Mouse (Mus musculus) right cerebral cortex, adult 2 months (tissue): ENCODE measurements at regions not wholly inside any gene's neighbourhood (a gene's known extent, or its start where the extent isn't known, plus 50 kb on each side); places are given as distances from the start of the nearest gene placed in this dataset.

Source experiments
- DNase-seq, 2 experiments: peaks; one replicate each; pipeline ENCODE4 v3.0.0; 2021 to 2022; ENCODE audit warnings: low spot score in 2 of 2

GRCm38 (mm10) chr11:111820356-111820755 is 754.4 kb downstream of the Kcnj2 start:
- no peak for DNase-seq

DNA sequence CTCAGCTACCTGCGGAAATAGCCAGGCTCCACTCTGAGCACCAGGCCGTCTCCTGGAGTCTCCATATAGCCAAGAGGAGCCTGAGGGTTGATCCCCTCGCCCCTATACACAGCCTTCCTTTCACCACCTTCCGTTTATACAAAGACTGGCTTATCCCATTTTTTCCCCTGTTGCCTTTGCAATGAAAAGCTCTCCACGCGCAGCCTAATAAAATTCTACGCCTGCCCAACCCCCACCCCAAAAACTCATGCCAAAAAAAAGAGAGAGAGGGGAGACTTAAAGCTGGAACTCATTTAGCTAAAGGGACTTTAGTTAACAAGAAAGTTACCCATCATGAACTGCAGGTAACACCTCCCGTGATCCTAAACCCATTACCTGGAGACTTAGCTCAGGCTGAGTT is 762.5 kb downstream of the Kcnj2 start:
- no peak for DNase-seq

- no peak for DNase-seq
These were observed 773.0 kb downstream of the Kcnj2 start for GRCm38 (mm10) chr11:111838996-111839395.

DNA sequence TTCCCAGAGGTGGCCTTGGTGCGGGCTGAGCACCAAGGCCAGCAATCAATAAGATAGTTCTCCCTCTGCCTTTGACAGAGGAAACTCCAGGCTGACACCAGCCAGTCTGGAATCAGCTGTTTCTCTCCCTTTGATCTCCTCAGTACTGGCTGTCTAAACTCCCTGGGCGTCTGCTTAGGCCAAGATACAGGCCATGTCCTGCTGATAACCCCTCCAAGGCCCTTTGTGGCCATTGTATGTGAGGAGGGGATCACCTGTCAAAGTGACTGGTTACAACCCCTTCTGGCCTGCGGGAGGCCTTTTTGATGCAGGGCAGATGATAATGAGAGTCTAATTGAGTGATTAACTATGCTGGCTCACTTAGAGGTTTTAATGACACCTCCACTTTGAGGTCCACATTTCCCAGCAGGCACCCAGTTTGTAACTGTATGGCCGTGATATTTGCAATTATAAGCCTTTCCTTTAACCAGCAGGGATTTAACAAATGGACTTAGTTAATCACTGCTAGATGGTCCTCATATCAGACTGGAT is 777.8 kb downstream of the Kcnj2 start:
- no peak for DNase-seq

- no peak for DNase-seq
These were observed 778.5 kb downstream of the Kcnj2 start for GRCm38 (mm10) chr11:111844382-111845027.

- DNase-seq, result no peak
These were observed 791.3 kb downstream of the Kcnj2 start for GRCm38 (mm10) chr11:111857288-111857687.

DNA sequence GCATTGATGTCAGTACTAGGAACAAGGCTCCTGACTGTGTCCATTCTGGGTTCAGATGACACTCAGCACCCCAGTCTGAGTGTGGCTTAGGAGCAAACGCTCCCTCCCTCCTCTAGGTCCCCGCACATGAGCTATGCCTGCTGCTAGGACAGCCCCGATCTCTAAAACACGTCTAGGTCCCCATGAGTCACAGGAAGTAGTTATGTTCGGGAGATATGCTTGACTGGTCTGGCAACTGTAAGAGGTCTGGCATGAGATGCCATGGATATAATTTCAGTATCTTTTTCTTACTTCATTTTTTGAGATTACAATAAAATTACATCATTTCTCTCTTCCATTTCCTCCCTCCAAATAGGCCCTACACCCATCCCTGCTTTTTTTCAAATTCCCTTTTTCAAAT is 792.1 kb downstream of the Kcnj2 start:
- DNase-seq, result no peak

GRCm38 (mm10) chr11:111865143-111865542 is 799.2 kb downstream of the Kcnj2 start:
- DNase-seq, result no peak

DNA sequence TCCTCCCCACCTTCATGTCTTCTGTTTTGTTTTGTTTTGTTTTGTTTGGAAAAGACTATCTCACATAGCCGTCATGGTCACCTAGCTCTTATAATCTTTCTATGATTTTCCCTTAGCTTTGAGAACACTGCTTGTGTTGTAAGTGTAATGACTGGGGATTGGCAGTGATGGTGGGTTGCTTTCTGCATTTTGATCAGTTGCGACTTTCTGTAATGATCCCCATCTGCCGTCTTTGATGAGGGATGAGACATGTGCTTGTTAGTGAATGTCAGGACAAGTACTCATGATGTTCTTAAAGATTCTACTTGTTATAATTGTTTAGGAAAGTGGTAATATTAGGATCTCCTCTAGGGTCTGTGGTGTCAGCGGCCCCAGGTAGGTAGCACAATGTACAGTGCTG is 809.4 kb downstream of the Kcnj2 start:
- DNase-seq, result no peak

DNA sequence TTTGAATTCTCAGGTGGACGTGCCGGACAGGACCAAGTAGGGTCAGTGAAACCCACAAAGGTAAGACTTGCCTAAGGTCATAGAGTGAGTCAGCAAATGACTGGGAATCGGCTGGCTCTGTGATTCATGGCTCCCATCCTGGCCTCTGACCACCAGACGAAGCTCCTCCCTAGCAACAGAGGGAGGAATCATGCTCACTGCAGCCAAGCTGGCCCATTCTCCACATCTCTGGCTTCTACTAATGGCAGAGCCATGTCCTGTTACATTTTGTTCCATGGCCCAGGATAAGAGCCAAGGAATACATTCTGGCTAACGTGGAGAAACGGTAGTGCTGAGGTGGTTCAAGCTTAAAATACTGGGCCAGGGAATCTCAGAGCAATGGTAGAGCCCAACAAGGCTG is 814.2 kb downstream of the Kcnj2 start:
- DNase-seq, result no peak

GRCm38 (mm10) chr11:111890026-111890425 is 824.1 kb downstream of the Kcnj2 start:
- no peak for DNase-seq

DNA sequence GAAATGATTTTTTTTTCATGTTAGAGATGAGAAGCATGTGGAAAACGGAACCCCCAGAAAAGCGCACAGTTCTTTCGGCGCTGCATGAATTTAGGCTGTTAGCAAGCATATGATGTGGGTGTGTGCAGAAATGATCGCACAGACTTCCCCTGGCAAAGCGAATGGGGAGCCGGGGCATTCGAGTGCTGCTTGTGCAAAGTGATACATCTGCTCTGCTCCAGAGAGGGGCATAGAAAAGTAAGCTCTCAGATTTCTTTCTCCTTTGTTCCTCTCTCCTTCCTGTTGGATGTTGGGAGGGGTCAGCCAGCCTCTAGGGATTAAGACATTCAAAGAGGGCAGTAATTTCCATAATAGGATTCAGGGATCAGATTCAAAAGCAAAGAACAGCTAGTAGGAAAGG is 827.9 kb downstream of the Kcnj2 start:
- peak; percentile 23 to 30 for DNase-seq

- DNase-seq, result no peak
These were observed 829.5 kb downstream of the Kcnj2 start for GRCm38 (mm10) chr11:111895221-111896200.

DNA sequence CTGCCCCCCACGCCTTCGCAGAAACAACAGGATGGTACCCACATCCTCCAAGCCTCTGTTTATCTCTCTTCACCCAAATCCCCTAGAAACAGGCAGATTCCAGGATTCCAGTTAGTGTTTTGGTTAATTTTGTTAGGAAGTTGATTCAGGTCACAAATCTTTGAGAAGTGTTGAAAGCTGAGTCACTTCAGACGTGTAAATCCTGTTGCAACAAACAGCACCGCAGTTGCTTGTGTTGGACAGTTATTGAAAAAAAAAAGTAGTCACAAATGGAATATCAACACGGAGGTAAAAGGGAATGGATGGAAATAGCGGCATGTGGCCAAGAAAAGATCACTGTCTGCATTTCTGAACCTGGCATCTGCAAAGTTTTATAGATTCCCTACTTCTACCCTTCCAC is 831.0 kb downstream of the Kcnj2 start:
- no peak for DNase-seq

DNA sequence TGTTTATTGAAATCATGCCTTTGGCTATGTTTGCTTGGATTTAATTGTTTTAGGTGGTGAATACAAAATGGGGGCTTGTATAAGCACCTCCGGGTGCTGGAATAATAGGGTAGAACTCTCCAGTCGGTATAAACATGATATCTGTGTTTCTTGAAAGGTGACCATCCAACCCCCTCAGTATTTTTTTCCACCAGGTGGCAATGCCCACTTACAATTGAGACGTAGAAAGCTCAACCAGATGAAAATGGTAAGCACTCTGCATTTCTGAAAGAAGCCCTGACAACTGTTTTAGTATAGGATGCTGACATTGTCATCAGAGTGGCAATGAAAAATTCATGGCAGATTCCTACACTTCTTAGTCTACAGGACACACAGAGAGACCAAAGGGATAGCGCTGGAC is 838.1 kb downstream of the Kcnj2 start:
- DNase-seq, result peak; percentile 12 to 14

DNA sequence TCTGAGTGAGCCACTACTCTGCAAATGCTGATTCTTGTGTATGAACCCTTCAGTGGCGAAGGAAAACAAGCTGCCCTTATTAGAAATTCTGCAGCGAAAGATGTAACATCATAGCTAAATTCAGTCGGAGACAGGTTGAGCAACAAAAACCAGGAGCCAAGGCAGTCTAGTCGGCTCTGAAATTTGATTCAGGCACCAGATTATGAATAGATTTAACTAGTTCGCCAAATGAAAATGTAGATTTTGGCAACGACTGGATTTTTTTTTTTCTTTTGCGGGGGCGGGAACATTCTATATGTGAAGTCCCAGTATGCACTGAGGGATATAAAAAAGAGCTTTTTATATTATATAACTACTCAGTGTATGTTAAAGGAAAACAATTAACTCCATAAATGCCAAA is 847.9 kb downstream of the Kcnj2 start:
- DNase-seq, result peak; percentile 35 to 43

DNA sequence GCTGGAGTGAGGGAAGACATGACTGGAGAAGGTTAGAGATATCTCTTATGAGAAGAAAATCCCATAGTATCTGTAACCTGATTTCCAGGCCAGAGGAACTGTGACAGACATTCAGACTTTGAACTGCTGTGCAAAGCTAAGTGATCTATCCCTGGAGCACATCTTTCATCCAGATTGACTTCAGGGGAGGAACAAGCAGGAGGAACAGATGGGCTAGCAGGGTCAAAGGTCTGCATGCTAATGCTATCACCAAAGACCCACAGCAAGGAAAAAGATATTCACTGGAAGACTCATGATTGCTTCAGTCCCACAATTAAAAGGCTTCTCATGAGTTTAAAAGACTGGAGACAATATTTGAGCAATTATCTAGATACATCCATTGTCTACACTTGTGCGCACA is 855.7 kb upstream of the Sox9 start:
- DNase-seq, result no peak

GRCm38 (mm10) chr11:111929366-111929765 is 852.7 kb upstream of the Sox9 start:
- no peak for DNase-seq

DNA sequence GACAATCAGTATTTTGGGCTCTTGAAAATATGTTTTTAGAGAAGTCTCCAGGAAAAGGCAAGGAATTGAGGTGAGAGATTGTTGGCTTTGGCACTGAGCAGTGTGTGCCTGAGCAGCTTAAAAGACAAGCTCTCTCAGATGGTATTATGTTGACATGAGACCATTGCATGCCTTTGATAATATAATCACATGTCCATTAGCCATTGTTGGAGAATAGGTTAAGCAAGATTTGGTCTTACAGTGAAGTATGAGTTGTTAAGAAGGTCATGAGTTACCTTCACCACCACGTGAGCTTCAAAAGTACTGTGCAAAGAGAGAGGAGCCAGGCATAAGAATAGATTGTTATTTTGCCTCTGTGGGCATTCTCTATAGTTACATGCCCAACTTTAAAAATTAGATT is 850.0 kb upstream of the Sox9 start:
- no peak for DNase-seq

DNA sequence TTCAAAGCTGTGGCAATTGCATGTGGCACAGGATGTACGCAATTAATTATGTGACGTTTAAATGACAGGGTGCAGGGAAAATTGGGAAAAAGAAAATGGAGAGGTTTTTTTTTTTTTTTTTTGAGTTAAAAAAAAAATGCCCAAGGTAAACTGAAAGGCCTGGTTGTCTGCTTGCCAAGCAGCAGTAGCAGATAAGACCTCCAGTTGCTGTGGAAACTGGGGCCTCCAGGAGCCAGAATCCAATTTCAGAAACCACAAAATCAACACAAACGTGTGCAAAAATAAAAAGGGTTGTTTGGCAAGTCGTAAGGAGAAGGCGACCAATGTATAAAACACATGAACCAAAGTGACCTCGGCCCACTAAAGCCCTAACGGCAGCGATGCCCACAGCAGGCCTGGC is 837.7 kb upstream of the Sox9 start:
- DNase-seq, result no peak

DNA sequence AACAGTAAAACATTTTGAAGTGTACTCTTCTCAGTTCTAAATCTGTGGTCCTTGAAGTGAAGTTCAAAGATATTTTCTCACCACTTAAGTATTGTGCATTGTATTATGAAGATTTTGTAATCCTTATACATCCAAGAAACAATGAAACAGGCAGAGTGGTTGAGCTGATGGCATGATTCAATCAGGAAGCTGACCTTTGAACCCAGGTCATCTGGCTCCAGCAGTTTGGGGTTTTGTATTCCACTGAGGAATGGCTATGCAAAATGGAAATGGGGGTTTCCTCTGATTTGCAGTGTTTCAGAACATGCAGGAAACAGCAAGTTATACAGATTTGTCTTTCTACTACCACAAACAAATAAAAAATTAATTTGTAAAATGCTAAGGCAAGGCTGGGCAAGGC is 836.2 kb upstream of the Sox9 start:
- no peak for DNase-seq

DNA sequence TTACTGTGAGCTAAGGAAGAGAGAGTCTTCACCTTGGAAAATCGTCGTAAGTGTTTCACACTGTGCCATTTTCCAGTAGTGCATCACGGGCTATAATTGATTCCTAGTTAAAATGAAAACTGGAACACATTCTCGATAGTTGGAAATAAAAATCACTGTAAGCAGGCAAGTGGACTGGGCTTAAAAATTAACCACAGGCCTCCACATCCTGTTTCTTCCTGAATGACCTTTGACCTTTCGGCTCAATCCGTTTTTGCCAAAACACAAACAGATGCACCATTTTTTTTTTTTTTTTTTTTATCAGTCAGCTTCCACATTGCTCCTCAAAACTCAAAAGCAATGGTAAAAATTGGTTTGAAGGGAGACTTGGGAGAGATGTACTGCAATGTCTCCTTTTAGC is 834.4 kb upstream of the Sox9 start:
- DNase-seq, result no peak

DNA sequence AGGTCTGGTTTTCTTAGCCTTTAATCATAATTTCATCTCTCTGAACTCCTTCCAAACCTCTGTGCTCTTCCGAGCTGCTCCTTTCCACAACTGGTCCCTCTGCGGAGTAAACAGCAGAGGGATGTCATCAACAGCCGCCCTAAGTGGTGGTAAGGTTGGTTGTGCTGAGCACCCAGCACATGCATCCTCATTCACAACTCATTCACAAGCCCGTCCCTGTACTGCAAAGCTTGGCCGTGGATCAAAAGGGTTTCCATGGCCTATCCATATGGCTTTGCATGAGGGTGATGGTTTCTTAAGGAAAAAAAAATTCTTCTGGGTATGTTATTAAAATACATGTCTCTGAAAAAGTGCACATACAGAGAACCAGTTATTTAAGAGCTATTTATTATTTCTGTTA is 828.6 kb upstream of the Sox9 start:
- no peak for DNase-seq
